Mouse (Mus musculus) left cerebral cortex, postnatal 36 days (tissue): ENCODE measurements around the gene Eif3k. TPM values are rescaled to one million over a fixed set of nuclear protein-coding genes. Genes with fewer than 3 reads are reported as not detected.

ENCODE experiments used
- DNase-seq, 2 experiments: peaks; one replicate each; pipeline ENCODE4 v3.0.0; 2021 to 2022; ENCODE audit warnings: low spot score in 2 of 2, mixed read lengths in 1 of 2
- intact Hi-C: fragments of 180-260 bp; cut with DNase I; formaldehyde crosslinking; loops from one replicate; pipeline ENCODE4 v1.15.1; 2025
- total RNA-seq, 2 experiments: library from RNA; stranded (reverse); gene quantifications; 2 replicates each; pipeline ENCODE4 v1.2.3; 2021

The Eif3k gene
- total RNA-seq, 2 experiments from 2014 or later = 169 to 194 TPM

GRCm38 (mm10) chr7:28961927-28962670 is 19.6 kb downstream of the Eif3k start, which contains the start of gene Actn4:
Gene Actn4, minus strand, starts transcription at chr7:28962340.
- peak; percentile 99 to 100 for DNase-seq
- intact Hi-C loops = loop anchor here (2.0 to 5.0 kb wide), 3 partner anchors 39 to 150 kb away; no protein-coding TSS in a partner anchor

- intact Hi-C loops = loop anchor here (2.0 to 5.0 kb wide), 2 partner anchors 39 to 149 kb away; no protein-coding TSS in a partner anchor
Measured at GRCm38 (mm10) chr7:28961584-28961926, 20.1 kb downstream of the Eif3k start.

GRCm38 (mm10) chr7:28960354-28961046 is 21.2 kb downstream of the Eif3k start:
- intact Hi-C loops = loop anchor here (2.0 to 5.0 kb wide), 2 partner anchors 38 to 148 kb away; no protein-coding TSS in a partner anchor
- DNase-seq = no peak

More at GRCm38 (mm10) chr7:28961584-28961926, 20.1 kb downstream of the Eif3k start:
- no peak for DNase-seq

GRCm38 (mm10) chr7:28959505-28960045 is 22.1 kb downstream of the Eif3k start:
- intact Hi-C loops = loop anchor here (2.0 to 5.0 kb wide), 2 partner anchors 37 to 147 kb away; no protein-coding TSS in a partner anchor

GRCm38 (mm10) chr7:28958770-28959169 is 22.9 kb downstream of the Eif3k start:
- intact Hi-C loops = no loop called here
- DNase-seq = no peak

More at GRCm38 (mm10) chr7:28959505-28960045, 22.1 kb downstream of the Eif3k start:
- no peak for DNase-seq

GRCm38 (mm10) chr7:28957997-28958725 is 23.5 kb downstream of the Eif3k start:
- intact Hi-C loops = no loop called here
- DNase-seq = no peak

- intact Hi-C loops = no loop called here
- DNase-seq = no peak
Measured at GRCm38 (mm10) chr7:28957286-28957685, 24.4 kb downstream of the Eif3k start.

- intact Hi-C loops = no loop called here
- DNase-seq = no peak
Measured at GRCm38 (mm10) chr7:28956270-28956669, 25.4 kb downstream of the Eif3k start.

GRCm38 (mm10) chr7:28955295-28955897 is 26.3 kb downstream of the Eif3k start:
- no peak for DNase-seq
- intact Hi-C loops = no loop called here

GRCm38 (mm10) chr7:28954773-28955172 is 26.9 kb downstream of the Eif3k start:
- intact Hi-C loops = no loop called here

GRCm38 (mm10) chr7:28953476-28954376 is 27.9 kb downstream of the Eif3k start:
- DNase-seq = no peak
- intact Hi-C loops = no loop called here

More at GRCm38 (mm10) chr7:28954773-28955172, 26.9 kb downstream of the Eif3k start:
- no peak for DNase-seq

GRCm38 (mm10) chr7:28952786-28953185 is 28.9 kb downstream of the Eif3k start:
- DNase-seq = no peak
- intact Hi-C loops = no loop called here

GRCm38 (mm10) chr7:28951764-28952163 is 29.9 kb downstream of the Eif3k start:
- intact Hi-C loops = no loop called here
- no peak for DNase-seq

GRCm38 (mm10) chr7:28950346-28951037 is 31.2 kb downstream of the Eif3k start:
- intact Hi-C loops = no loop called here
- no peak for DNase-seq

- intact Hi-C loops = no loop called here
- DNase-seq = no peak
Measured at GRCm38 (mm10) chr7:28949298-28949697, 32.4 kb downstream of the Eif3k start.

- DNase-seq = no peak
- intact Hi-C loops = no loop called here
Measured at GRCm38 (mm10) chr7:28948746-28949145, 32.9 kb downstream of the Eif3k start.

- intact Hi-C loops = no loop called here
- DNase-seq = no peak
Measured at GRCm38 (mm10) chr7:28946271-28946610, 35.4 kb downstream of the Eif3k start.
